Mouse (Mus musculus) MN1 (cell line): Measurements from ENCODE around the gene Kcnq2.
A peak's percentile ranks its signal among the peaks of the same experiment; 100 is the strongest.

Experiments used
- DNase-seq: peaks from one replicate; pipeline ENCODE4 v3.0.0-alpha.2; 2016; ENCODE audit warnings: low spot score

Kcnq2 gene

DNA sequence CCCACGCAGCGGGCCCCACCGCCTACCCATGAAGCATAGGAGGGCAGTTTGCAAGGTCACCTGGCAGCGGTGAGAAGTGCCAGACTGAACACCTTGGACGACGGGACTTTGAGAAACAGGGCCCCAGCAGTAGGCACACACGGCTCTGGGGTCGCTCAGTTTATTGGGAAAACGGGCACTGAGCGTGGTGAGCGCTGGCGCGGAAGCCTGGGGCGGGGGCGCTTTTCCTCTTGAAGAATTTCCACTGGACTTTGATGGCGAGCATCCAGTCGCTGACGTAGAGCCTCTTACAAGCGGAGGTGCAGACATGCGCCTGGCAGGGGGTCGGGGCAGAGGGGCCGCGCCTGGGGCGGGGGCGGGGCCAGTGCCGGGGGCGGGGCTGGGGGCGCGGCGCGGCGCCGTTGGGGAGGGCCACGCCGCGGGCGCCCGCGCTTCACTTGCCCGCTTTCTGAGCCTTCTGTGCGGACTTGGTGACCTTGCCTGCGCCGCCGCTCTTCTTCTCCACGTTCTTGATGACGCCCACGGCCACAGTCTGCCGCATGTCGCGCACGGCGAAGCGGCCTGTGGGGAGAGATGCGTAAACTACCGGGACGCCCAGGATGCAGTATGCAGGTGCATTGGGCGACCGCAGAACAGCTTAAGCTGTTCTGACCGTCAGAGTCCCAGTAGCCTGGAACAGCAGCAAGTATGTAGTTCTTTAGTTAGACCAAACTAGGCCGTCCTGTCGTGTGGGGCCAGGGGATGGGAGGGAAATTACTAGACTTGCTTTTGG is 12.6 kb upstream of the Kcnq2 start:
- no peak for DNase-seq

- DNase-seq: no peak
Measured at GRCm38 (mm10) chr2:181146976-181147545, 12.0 kb upstream of the Kcnq2 start.

DNA sequence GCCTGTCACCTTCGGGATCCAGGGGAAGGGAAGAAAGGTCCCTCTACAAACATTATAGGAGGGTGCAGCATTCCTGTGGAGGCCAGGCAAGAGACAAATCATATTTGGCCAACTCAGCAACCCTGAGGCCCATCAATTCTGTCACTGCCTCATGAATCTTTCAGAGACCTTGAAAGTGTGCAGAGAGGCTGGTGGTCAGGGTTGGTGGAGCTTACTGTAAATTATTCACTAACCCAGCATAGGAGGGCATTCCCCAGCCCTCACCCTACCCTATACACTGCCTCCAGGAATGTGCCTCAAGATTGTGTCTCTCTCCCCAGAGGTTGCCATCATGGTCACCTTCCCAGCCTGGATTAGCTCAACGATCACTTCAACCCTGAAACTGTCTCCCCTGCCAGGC is 9.6 kb upstream of the Kcnq2 start:
- DNase-seq: no peak

- DNase-seq: no peak
Measured at GRCm38 (mm10) chr2:181143509-181144276, 8.6 kb upstream of the Kcnq2 start.

- DNase-seq: no peak
Measured at GRCm38 (mm10) chr2:181142703-181143135, 7.6 kb upstream of the Kcnq2 start.

- peak; percentile 75 for DNase-seq
Measured at GRCm38 (mm10) chr2:181139641-181140193, 4.6 kb upstream of the Kcnq2 start.

DNA sequence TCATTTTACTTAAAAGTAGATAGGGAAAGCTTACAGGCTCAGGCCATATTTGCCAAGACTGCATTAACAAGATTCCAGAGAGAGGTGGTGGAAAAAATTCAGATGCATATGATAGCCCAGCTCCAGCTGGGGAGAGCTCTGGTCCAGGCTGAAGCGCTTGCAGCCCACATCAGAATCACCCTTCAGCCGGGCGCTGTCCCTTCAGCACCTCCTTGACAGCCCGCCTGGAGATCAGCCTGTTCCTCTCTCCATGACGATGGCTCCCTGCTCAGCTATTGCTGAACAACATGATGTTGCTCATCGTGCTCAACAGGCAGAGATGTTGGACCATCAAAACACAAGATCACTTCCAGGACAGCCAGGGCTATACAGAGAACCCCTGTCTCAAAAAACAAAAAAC is 1.8 kb upstream of the Kcnq2 start:
- no peak for DNase-seq

GRCm38 (mm10) chr2:181135446-181135818 is 332 bp upstream of the Kcnq2 start:
- DNase-seq: no peak

- peak; percentile 52 for DNase-seq
Measured at GRCm38 (mm10) chr2:181133837-181134590, 1.1 kb downstream of the Kcnq2 start.

- no peak for DNase-seq
Measured at GRCm38 (mm10) chr2:181130245-181130644, 4.9 kb downstream of the Kcnq2 start.

DNA sequence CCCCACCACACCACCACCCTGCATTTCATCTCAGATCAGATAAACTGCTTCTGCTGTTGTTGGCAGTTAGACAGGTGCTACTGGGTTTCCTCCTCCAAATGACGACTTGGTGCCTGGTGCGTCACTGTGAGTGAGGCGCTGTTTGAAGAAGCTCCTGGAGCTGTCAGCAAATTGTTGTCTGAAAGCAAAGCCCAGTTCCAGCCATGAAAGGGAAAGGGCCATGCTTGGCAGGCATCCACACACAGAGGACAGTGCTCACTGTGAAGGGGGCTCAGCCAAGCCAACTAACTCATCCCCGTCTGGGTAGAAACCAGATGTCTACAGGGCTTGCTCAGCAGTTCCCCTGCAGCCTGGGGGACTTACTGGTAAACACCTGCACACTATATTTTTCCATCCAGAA is 6.1 kb downstream of the Kcnq2 start:
- peak; percentile 60 for DNase-seq

DNA sequence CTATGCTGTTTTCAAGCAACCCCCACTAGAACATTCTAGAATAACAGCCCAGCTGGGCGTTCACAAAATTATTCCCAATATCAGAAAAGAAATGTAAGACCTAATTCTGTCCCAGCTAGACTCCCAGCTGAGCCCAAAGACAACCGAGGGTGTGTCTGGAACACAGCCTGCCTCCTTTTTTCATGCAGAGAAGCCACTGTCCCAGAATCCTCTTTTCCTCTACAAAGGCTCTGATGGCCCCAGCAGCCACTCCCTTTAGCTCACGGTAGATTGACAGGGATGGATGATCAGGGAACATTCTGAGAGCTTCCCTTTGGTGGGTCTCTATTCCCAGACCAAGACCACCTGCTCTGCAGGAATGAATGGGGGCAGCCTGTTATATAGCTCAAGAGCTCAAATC is 7.3 kb downstream of the Kcnq2 start:
- no peak for DNase-seq

GRCm38 (mm10) chr2:181125726-181126455 is 9.2 kb downstream of the Kcnq2 start:
- no peak for DNase-seq

- DNase-seq: peak; percentile 46
Measured at GRCm38 (mm10) chr2:181122642-181123041, 12.5 kb downstream of the Kcnq2 start.

GRCm38 (mm10) chr2:181120922-181121449 is 14.1 kb downstream of the Kcnq2 start:
- DNase-seq: no peak

GRCm38 (mm10) chr2:181119952-181120351 is 15.1 kb downstream of the Kcnq2 start:
- no peak for DNase-seq

DNA sequence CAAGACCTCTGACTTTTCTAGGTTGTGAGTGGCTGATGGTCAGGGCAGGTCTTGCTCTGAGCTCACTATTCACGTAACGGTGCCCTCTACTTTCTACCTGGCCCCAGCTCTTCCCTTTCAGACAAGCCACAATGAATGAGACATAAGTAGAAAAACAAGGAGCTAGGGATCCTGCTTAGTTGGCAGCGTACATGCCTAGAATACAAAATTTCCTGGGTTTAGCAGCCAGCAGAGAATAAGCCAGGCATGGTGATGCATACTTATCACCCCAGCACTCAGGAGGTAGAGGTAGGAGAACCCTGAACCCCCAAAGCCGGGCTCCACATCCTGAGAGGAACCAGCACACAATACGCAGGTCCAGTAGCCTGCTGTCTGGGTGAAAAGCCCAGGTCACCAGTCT is 18.7 kb downstream of the Kcnq2 start:
- no peak for DNase-seq

DNA sequence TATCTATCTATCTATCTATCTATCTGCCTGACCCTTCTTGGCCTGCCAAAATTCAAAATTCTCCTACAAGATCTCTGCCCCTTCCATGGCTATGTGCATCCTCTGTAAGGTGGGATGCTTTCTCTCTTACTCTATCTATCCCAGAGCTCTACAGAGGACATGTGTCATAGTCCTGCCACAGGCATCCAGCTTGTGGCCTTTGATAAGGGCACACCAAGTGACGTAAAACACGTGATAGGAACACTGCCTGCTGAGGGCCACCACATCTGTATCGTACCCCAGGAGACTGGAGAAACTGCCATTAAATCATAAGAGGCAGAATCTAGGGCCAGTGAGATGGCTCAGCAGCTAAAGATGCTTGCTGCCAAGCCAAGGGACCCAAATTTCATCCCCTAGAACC is 19.7 kb downstream of the Kcnq2 start:
- no peak for DNase-seq

- DNase-seq: no peak
Measured at GRCm38 (mm10) chr2:181113762-181114361, 21.2 kb downstream of the Kcnq2 start.

DNA sequence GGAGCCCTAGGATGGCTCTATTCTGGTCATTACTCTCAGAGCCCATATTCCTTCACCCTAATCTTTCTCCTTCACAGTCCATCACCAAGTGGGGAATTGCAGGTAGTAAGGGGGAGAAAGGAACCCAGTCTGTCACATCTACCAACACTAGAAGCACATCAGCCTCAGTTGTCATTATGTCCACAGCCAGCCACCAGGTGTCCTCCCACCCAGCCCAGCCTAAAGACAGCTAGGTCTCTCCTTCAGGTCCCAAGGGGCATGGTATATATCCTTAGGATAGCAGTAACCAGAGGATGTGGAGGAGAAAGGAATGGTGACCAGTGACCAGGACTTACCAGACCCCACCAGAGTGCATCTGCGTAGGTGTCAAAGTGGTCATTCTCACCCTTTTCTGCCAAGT is 23.4 kb downstream of the Kcnq2 start:
- DNase-seq: peak; percentile 57

DNA sequence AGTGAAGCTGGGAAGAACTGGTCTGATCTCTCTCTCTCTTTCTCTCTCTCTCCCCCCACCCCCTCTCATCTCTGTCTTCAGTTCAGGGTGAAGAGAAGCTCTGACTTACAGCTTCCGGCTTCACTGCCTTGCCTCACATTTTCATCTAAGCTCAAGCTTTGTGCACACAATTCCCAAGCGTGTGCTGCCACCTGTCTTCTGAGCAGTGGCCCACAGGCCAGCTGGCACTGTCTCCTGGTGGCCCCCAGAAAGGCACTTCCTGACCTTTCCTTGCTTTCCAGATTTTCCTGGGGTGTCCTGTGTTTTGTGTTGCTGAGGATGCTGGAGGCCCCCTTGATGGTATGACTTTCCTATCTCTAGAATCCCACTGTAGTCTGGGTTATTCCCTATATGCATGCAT is 31.0 kb downstream of the Kcnq2 start:
- DNase-seq: no peak
